Mouse (Mus musculus): ENCODE measurements around the gene Elmod3. TPM values are rescaled to one million over a fixed set of nuclear protein-coding genes. Genes with fewer than 3 reads are reported as not detected.

Elmod3 gene
- polyA plus RNA-seq, 2 experiments = 2.9 to 4.9 TPM

- no peak overlapping the region for H3K9ac ChIP-seq (replicated peaks)
- DNase-seq (ENCODE audit: low read depth in 3 of 3, low spot score in 3 of 3) (no peak), ATAC-seq (ENCODE audit: insufficient read depth) (no peak)
- H3K27me3 ChIP-seq (ENCODE audit: control insufficient read depth, insufficient read depth, low read length) = no peaks in the 10 kb centered on the region
- no peaks in the 10 kb centered on the region for H3K9me3 ChIP-seq (ENCODE audit: control insufficient read depth, low read length)
- TF ChIP-seq CTCF (IDR thresholded peaks at IDR 0.05; ENCODE audit: low read depth) (no peak), EP300 (IDR thresholded peaks at IDR 0.05; ENCODE audit: low read depth) (no peak)
- no peaks in the 10 kb centered on the region for H3K36me3 ChIP-seq (replicated peaks; ENCODE audit: control insufficient read depth, insufficient read depth, low read depth)
- no peak overlapping the region for H3K4me2 ChIP-seq (ENCODE audit: low read depth)
- no peaks in the 10 kb centered on the region for H3K4me1 ChIP-seq (replicated peaks; ENCODE audit: control insufficient read depth in 2 of 2, insufficient read depth in 2 of 2, low read length in 1 of 2)
- no peak overlapping the region for H3K4me3 ChIP-seq (ENCODE audit: insufficient read depth in 1 of 2, low read depth in 2 of 2, low read length in 2 of 2)
- WGBS (ENCODE audit: insufficient replicate concordance) = 77% methylated on average over 8 of the region's 8 CpGs
- no peak overlapping the region for H3K27ac ChIP-seq
Measured at GRCm38 (mm10) chr6:72560801-72561200, 37.4 kb downstream of the Elmod3 start.

- no peak overlapping the region for H3K27ac ChIP-seq
- WGBS (ENCODE audit: insufficient replicate concordance) = 20% methylated on average over 8 of the region's 8 CpGs
- H3K36me3 ChIP-seq (replicated peaks; ENCODE audit: control insufficient read depth, insufficient read depth, low read depth) = no peaks in the 10 kb centered on the region
Measured at GRCm38 (mm10) chr6:72553079-72553412, 45.2 kb downstream of the Elmod3 start.

GRCm38 (mm10) chr6:72552171-72553078, 45.8 kb downstream of the Elmod3 start:
- peak overlapping the region; percentile 64 for H3K4me2 ChIP-seq (ENCODE audit: low read depth)
- peak; percentile 68 for ATAC-seq (ENCODE audit: insufficient read depth)
- peak in 2 of 3 experiments; percentile 27 to 30 for DNase-seq (ENCODE audit: low read depth in 3 of 3, low spot score in 3 of 3)
- H3K4me3 ChIP-seq (ENCODE audit: insufficient read depth in 1 of 2, low read depth in 2 of 2, low read length in 2 of 2) = peak overlapping the region; percentile 39 to 58
- TF ChIP-seq CTCF (IDR thresholded peaks at IDR 0.05; ENCODE audit: low read depth) (peak; percentile 11; the same call in 1 of the 2 replicates), EP300 (IDR thresholded peaks at IDR 0.05; ENCODE audit: low read depth) (no peak)
- peak overlapping the region; percentile 58 for H3K9ac ChIP-seq (replicated peaks)
- H3K27me3 ChIP-seq (ENCODE audit: control insufficient read depth, insufficient read depth, low read length) = no peaks in the 10 kb centered on the region
- H3K4me1 ChIP-seq (replicated peaks; ENCODE audit: control insufficient read depth in 2 of 2, insufficient read depth in 2 of 2, low read length in 1 of 2) = peaks cover 13 to 27% of the 10 kb centered on the region in 2 experiments
- H3K27ac ChIP-seq = no peak overlapping the region
- WGBS (ENCODE audit: insufficient replicate concordance) = 18% methylated on average over 27 of the region's 27 CpGs
- H3K36me3 ChIP-seq (replicated peaks; ENCODE audit: control insufficient read depth, insufficient read depth, low read depth) = no peaks in the 10 kb centered on the region
- H3K9me3 ChIP-seq (ENCODE audit: control insufficient read depth, low read length) = no peaks in the 10 kb centered on the region

More at GRCm38 (mm10) chr6:72553079-72553412, 45.2 kb downstream of the Elmod3 start:
- Histone ChIP-seq H3K4me1 (replicated peaks; ENCODE audit: control insufficient read depth in 2 of 2, insufficient read depth in 2 of 2, low read length in 1 of 2) (peaks cover 13 to 27% of the 10 kb centered on the region in 2 experiments), H3K9me3 (ENCODE audit: control insufficient read depth, low read length) (no peaks in the 10 kb centered on the region), H3K27me3 (ENCODE audit: control insufficient read depth, insufficient read depth, low read length) (no peaks in the 10 kb centered on the region), H3K9ac (replicated peaks) (peak overlapping the region; percentile 58), H3K4me3 (ENCODE audit: insufficient read depth in 1 of 2, low read depth in 2 of 2, low read length in 2 of 2) (peak overlapping the region; percentile 39 to 58), H3K4me2 (ENCODE audit: low read depth) (peak overlapping the region; percentile 64)
- ATAC-seq (ENCODE audit: insufficient read depth) (no peak), DNase-seq (ENCODE audit: low read depth in 3 of 3, low spot score in 3 of 3) (no peak)
- TF ChIP-seq CTCF (IDR thresholded peaks at IDR 0.05; ENCODE audit: low read depth) (no peak), EP300 (IDR thresholded peaks at IDR 0.05; ENCODE audit: low read depth) (no peak)

DNA sequence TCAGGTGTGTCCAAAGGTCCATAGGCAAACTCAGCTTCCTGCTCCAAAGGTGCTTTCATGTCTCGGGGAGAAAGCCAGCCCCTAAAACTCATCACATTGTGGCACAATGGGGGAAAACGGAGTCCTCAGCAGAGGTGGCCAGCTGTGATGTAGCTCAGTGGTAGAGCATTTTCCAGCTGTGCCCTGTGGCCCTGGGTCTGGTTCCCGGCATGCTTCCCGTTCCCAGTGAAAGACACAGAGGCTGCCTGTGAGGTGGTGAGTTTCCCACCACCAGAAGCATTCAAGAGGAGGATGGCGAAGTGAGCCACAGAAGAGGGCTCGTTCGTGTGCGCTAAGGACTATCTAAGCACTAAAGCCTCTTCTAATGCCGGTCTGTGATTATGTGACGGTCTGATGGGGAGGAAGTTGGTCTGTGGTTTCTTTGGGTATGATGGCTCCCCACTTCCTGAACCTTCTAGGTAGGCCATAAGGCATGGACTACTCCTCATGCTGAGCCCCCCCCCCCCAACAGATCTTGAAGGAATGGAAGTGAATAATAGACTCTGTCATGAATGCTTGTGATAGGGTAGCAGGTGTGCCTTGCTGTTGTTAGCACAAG, 47.6 kb downstream of the Elmod3 start:
- no peak overlapping the region for H3K4me2 ChIP-seq (ENCODE audit: low read depth)
- H3K36me3 ChIP-seq (replicated peaks; ENCODE audit: control insufficient read depth, insufficient read depth, low read depth) = no peaks in the 10 kb centered on the region
- no peaks in the 10 kb centered on the region for H3K27me3 ChIP-seq (ENCODE audit: control insufficient read depth, insufficient read depth, low read length)
- peaks cover 13 to 27% of the 10 kb centered on the region in 2 experiments for H3K4me1 ChIP-seq (replicated peaks; ENCODE audit: control insufficient read depth in 2 of 2, insufficient read depth in 2 of 2, low read length in 1 of 2)
- DNase-seq (ENCODE audit: low read depth in 3 of 3, low spot score in 3 of 3) (no peak), ATAC-seq (ENCODE audit: insufficient read depth) (no peak)
- H3K4me3 ChIP-seq (ENCODE audit: insufficient read depth in 1 of 2, low read depth in 2 of 2, low read length in 2 of 2) = no peak overlapping the region
- WGBS (ENCODE audit: insufficient replicate concordance) = 37% methylated on average over 10 of the region's 10 CpGs
- TF ChIP-seq CTCF (IDR thresholded peaks at IDR 0.05; ENCODE audit: low read depth) (no peak), EP300 (IDR thresholded peaks at IDR 0.05; ENCODE audit: low read depth) (no peak)
- no peak overlapping the region for H3K27ac ChIP-seq
- no peak overlapping the region for H3K9ac ChIP-seq (replicated peaks)
- no peaks in the 10 kb centered on the region for H3K9me3 ChIP-seq (ENCODE audit: control insufficient read depth, low read length)

DNA sequence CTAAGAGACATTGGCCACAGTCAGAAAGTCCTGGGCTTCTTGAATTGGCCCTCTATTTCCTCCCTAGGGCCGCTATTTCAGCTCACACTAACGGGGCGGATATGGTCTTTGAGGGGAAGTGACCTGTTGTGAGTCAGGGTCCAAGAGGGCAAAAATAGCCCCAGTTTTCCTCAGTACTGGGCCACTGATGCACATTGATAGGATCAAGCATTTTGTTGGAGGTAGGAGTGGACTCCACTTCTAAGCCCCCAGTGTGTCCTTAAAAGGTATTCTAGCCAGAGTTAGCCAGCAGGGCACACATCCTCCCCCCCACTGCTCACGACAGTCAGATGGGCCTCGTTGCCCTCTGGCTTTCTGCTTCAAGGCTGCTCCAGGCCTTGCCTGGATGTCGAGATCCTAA, 48.2 kb downstream of the Elmod3 start:
- no peak overlapping the region for H3K9ac ChIP-seq (replicated peaks)
- no peaks in the 10 kb centered on the region for H3K27me3 ChIP-seq (ENCODE audit: control insufficient read depth, insufficient read depth, low read length)
- no peaks in the 10 kb centered on the region for H3K36me3 ChIP-seq (replicated peaks; ENCODE audit: control insufficient read depth, insufficient read depth, low read depth)
- peaks cover 13 to 27% of the 10 kb centered on the region in 2 experiments for H3K4me1 ChIP-seq (replicated peaks; ENCODE audit: control insufficient read depth in 2 of 2, insufficient read depth in 2 of 2, low read length in 1 of 2)
- H3K4me2 ChIP-seq (ENCODE audit: low read depth) = no peak overlapping the region
- no peak overlapping the region for H3K4me3 ChIP-seq (ENCODE audit: insufficient read depth in 1 of 2, low read depth in 2 of 2, low read length in 2 of 2)
- no peak for ATAC-seq (ENCODE audit: insufficient read depth)
- no peaks in the 10 kb centered on the region for H3K9me3 ChIP-seq (ENCODE audit: control insufficient read depth, low read length)
- DNase-seq (ENCODE audit: low read depth in 3 of 3, low spot score in 3 of 3) = no peak
- no peak overlapping the region for H3K27ac ChIP-seq
- no peak for TF ChIP-seq EP300 (IDR thresholded peaks at IDR 0.05; ENCODE audit: low read depth)
- no peak for TF ChIP-seq CTCF (IDR thresholded peaks at IDR 0.05; ENCODE audit: low read depth)
- 50% methylated on average over 6 of the region's 6 CpGs for WGBS (ENCODE audit: insufficient replicate concordance)

All from liver, embryonic 14.5 days (tissue).